Mouse (Mus musculus): ENCODE measurements at regions not wholly inside any gene's neighbourhood (a gene's known extent, or its start where the extent isn't known, plus 50 kb on each side); places are given as distances from the start of the nearest gene placed in this dataset.
"Not testable (repeated sequence)": the region's sequence is repeated elsewhere in the genome, so short reads cannot be mapped to it uniquely, and the experiment has no call there.

GRCm38 (mm10) chr14:15872013-15872412 is 377.1 kb upstream of the Ngly1 start:
- no peak for DNase-seq (ENCODE audit: low spot score)

- no peak for DNase-seq (ENCODE audit: low spot score)
Measured at GRCm38 (mm10) chr14:15880146-15880545, 368.9 kb upstream of the Ngly1 start.

- no peak for DNase-seq (ENCODE audit: low spot score)
Measured at GRCm38 (mm10) chr14:15881284-15881683, 367.8 kb upstream of the Ngly1 start.

GRCm38 (mm10) chr14:15884641-15885340 is 364.3 kb upstream of the Ngly1 start:
- no peak for DNase-seq (ENCODE audit: low spot score)

GRCm38 (mm10) chr14:15897098-15897497 is 352.0 kb upstream of the Ngly1 start:
- no peak for DNase-seq (ENCODE audit: low spot score)

GRCm38 (mm10) chr14:15906429-15906828 is 342.7 kb upstream of the Ngly1 start:
- not testable (repeated sequence) for DNase-seq (ENCODE audit: low spot score)

- DNase-seq (ENCODE audit: low spot score), result not testable (repeated sequence)
Measured at GRCm38 (mm10) chr14:15913206-15913605, 335.9 kb upstream of the Ngly1 start.

GRCm38 (mm10) chr14:15914176-15914575 is 334.9 kb upstream of the Ngly1 start:
- DNase-seq (ENCODE audit: low spot score), result no peak

- DNase-seq (ENCODE audit: low spot score), result not testable (repeated sequence)
Measured at GRCm38 (mm10) chr14:15924676-15925075, 324.4 kb upstream of the Ngly1 start.

GRCm38 (mm10) chr14:15934729-15935128 is 314.4 kb upstream of the Ngly1 start:
- DNase-seq (ENCODE audit: low spot score), result no peak

GRCm38 (mm10) chr14:15970321-15970720 is 278.8 kb upstream of the Ngly1 start:
- no peak for DNase-seq (ENCODE audit: low spot score)

GRCm38 (mm10) chr14:15970767-15971166 is 278.3 kb upstream of the Ngly1 start:
- DNase-seq (ENCODE audit: low spot score), result no peak

GRCm38 (mm10) chr14:15971306-15971705 is 277.8 kb upstream of the Ngly1 start:
- no peak for DNase-seq (ENCODE audit: low spot score)

GRCm38 (mm10) chr14:15977366-15977765 is 271.7 kb upstream of the Ngly1 start:
- no peak for DNase-seq (ENCODE audit: low spot score)

GRCm38 (mm10) chr14:15978329-15978728 is 270.8 kb upstream of the Ngly1 start:
- DNase-seq (ENCODE audit: low spot score), result no peak

- no peak for DNase-seq (ENCODE audit: low spot score)
Measured at GRCm38 (mm10) chr14:16005409-16005808, 243.7 kb upstream of the Ngly1 start.

GRCm38 (mm10) chr14:16006968-16007367 is 242.1 kb upstream of the Ngly1 start:
- no peak for DNase-seq (ENCODE audit: low spot score)

GRCm38 (mm10) chr14:16009778-16010177 is 239.3 kb upstream of the Ngly1 start:
- DNase-seq (ENCODE audit: low spot score), result no peak

- DNase-seq (ENCODE audit: low spot score), result no peak
Measured at GRCm38 (mm10) chr14:16023853-16024252, 225.2 kb upstream of the Ngly1 start.

- no peak for DNase-seq (ENCODE audit: low spot score)
Measured at GRCm38 (mm10) chr14:16037771-16038170, 211.3 kb upstream of the Ngly1 start.

GRCm38 (mm10) chr14:16038336-16038735 is 210.7 kb upstream of the Ngly1 start:
- no peak for DNase-seq (ENCODE audit: low spot score)

GRCm38 (mm10) chr14:16044466-16044865 is 204.6 kb upstream of the Ngly1 start:
- DNase-seq (ENCODE audit: low spot score), result no peak

- DNase-seq (ENCODE audit: low spot score), result not testable (repeated sequence)
Measured at GRCm38 (mm10) chr14:16072534-16072933, 176.5 kb upstream of the Ngly1 start.

GRCm38 (mm10) chr14:16074089-16074488 is 175.0 kb upstream of the Ngly1 start:
- DNase-seq (ENCODE audit: low spot score), result no peak

Measured in yolk sac, embryonic 10.5 days (tissue).